Mouse (Mus musculus): Measurements from ENCODE around the gene Hacd4. TPM values are rescaled to one million over a fixed set of nuclear protein-coding genes. Genes with fewer than 3 reads are reported as not detected.
"Not testable (repeated sequence)": the region's sequence is repeated elsewhere in the genome, so short reads cannot be mapped to it uniquely, and the experiment has no call there.

The Hacd4 gene
- polyA plus RNA-seq, 1 experiment from 2014 or later: 20.3 TPM

DNA sequence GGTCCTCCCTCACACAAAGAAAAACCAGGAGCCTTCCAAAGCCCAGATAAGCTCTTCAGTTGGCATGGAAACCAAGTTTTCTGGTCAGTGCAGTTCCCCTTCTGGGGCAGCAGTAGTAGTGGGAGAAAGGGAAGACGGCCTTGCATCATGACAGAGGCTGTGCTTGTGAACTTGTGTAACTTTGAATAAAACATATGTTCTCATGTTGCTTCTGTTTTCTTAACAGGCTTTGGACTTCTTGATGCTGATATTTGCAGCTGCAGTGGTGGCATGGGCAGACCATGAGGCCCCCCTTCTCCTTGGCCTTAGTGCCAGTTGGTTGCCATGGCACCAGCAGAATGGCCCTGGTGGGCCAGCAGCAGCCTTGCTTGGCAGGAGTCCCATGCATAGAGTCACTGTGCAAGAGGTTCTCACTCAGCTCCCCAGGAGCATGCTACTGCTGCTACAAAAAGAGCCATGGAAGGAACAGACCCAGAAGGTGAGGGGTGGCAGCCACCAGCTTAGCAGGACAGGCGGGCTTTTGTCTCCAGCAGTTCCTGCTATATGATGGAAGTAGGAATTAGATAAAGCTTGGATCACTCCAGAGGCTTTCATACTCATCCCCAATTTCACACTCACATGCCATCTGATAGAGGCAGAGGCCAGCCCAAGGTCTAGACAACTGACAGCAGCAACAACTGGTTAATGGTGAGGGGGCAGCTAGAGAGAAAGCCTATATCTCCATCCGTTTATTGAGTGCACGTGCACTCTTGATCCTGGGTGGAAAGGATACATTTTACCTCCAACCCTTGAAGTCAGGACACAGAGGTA is 31.6 kb downstream of the Hacd4 start:
- Histone ChIP-seq H3K27me3 (ENCODE audit: insufficient read depth, low read length) (no peaks in the 10 kb centered on the region), H3K9me3 (ENCODE audit: low read length) (no peaks in the 10 kb centered on the region), H3K4me2 (replicated peaks; ENCODE audit: low read depth, low read length) (no peak overlapping the region), H3K4me3 (ENCODE audit: low read length) (no peak overlapping the region), H3K27ac (ENCODE audit: low read length) (no peak overlapping the region), H3K36me3 (ENCODE audit: insufficient read depth, low read length) (no peaks in the 10 kb centered on the region), H3K4me1 (ENCODE audit: insufficient read depth, low read length) (no peaks in the 10 kb centered on the region), H3K9ac (replicated peaks; ENCODE audit: low read length) (no peak overlapping the region)
- 86% methylated on average over 4 of the region's 4 CpGs for WGBS
- no peak for ATAC-seq (ENCODE audit: low FRiP score, low TSS enrichment)

DNA sequence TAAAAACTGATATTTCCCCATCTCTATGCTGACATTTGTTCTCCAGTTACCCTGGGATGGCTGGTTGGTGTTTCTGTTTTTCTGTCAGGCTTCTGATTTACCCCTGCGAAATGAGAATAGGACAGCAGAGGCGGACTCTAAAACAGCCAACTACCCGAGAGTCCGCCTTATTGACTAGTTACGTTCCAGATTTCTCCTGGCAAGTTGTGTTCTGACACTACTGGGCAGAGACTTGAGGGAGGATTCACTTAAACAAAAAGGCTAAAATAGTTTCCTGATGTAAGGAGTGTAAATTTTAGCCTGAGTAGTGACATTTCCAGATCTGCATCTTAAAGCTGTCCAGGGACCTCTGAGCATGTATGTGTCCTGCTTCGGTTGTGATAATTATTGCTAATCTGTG is 35.8 kb downstream of the Hacd4 start:
- no peaks in the 10 kb centered on the region for H3K27me3 ChIP-seq (ENCODE audit: insufficient read depth, low read length)
- H3K4me3 ChIP-seq (ENCODE audit: low read length): no peak overlapping the region
- H3K27ac ChIP-seq (ENCODE audit: low read length): no peak overlapping the region
- H3K4me1 ChIP-seq (ENCODE audit: insufficient read depth, low read length): 0 out of 2 replicates have a peak, but pooled peaks cover 6% of the 10 kb centered on the region
- H3K4me2 ChIP-seq (replicated peaks; ENCODE audit: low read depth, low read length): no peak overlapping the region
- ATAC-seq (ENCODE audit: low FRiP score, low TSS enrichment): no peak
- H3K36me3 ChIP-seq (ENCODE audit: insufficient read depth, low read length): no peaks in the 10 kb centered on the region
- H3K9ac ChIP-seq (replicated peaks; ENCODE audit: low read length): no peak overlapping the region
- no peaks in the 10 kb centered on the region for H3K9me3 ChIP-seq (ENCODE audit: low read length)
- 93% methylated on average over 6 of the region's 6 CpGs for WGBS

DNA sequence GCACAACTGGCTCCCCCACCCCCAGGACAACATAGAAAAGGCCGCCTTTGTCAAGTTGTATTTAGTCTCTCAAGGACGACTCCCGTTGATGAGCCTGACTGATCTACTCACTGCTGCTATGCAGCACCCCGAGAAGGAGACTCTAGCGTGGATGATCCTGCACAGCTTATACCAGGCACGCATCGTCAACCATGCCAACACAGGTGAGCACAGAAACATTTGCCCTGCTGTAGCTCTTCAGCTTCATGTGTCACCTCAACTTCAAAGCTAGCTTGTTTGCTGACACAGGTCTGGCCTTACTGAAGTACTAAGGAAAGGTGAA is 37.8 kb downstream of the Hacd4 start:
- no peaks in the 10 kb centered on the region for H3K9me3 ChIP-seq (ENCODE audit: low read length)
- peak; percentile 72 for ATAC-seq (ENCODE audit: low FRiP score, low TSS enrichment)
- H3K27me3 ChIP-seq (ENCODE audit: insufficient read depth, low read length): no peaks in the 10 kb centered on the region
- H3K9ac ChIP-seq (replicated peaks; ENCODE audit: low read length): no peak overlapping the region
- H3K4me1 ChIP-seq (ENCODE audit: insufficient read depth, low read length): 0 out of 2 replicates have a peak, but pooled peaks cover 6% of the 10 kb centered on the region
- no peaks in the 10 kb centered on the region for H3K36me3 ChIP-seq (ENCODE audit: insufficient read depth, low read length)
- H3K27ac ChIP-seq (ENCODE audit: low read length): 0 out of 2 replicates have a peak overlapping the region, but pooled peaks have one; percentile 43
- H3K4me2 ChIP-seq (replicated peaks; ENCODE audit: low read depth, low read length): no peak overlapping the region
- WGBS: 49% methylated on average over 7 of the region's 7 CpGs
- H3K4me3 ChIP-seq (ENCODE audit: low read length): no peak overlapping the region

DNA sequence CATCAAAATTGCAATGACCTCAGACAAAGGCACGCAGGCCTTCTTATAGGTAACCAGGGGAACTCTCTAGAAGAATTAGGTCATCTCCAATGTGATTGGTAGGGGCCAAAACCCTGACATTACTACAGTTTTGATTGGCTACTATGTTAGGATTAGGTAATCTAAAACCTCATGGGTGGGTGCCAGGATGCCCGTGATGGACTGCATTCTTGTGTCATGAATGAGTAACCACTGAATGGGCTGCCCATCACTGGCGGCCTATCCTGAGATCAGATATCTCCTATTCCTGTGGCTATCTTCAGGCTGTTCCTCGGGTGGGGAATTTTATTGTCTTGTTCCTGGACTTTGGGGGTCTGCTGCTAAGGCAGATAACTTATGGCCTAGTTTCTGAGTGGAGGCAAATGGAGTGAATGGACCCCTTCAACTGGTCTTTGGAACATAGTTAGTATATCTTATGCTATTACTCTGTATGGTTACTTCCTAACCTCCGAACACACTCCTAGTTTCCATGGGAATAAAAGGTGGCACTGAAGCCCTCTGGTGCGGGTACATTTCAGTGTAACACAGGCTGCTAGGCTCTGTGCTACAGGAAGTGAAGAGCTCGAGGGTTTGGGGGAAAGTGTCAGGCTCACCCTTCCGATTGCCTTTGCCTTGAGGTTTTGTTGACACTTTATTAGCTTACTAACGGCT is 38.3 kb downstream of the Hacd4 start:
- Histone ChIP-seq H3K27ac (ENCODE audit: low read length) (0 out of 2 replicates have a peak overlapping the region, but pooled peaks have one; percentile 43), H3K9ac (replicated peaks; ENCODE audit: low read length) (no peak overlapping the region), H3K4me1 (ENCODE audit: insufficient read depth, low read length) (0 out of 2 replicates have a peak, but pooled peaks cover 6% of the 10 kb centered on the region), H3K27me3 (ENCODE audit: insufficient read depth, low read length) (no peaks in the 10 kb centered on the region), H3K36me3 (ENCODE audit: insufficient read depth, low read length) (no peaks in the 10 kb centered on the region), H3K4me2 (replicated peaks; ENCODE audit: low read depth, low read length) (no peak overlapping the region), H3K9me3 (ENCODE audit: low read length) (no peaks in the 10 kb centered on the region), H3K4me3 (ENCODE audit: low read length) (no peak overlapping the region)
- peak; percentile 91 for ATAC-seq (ENCODE audit: low FRiP score, low TSS enrichment)
- WGBS: 41% methylated on average over 9 of the region's 9 CpGs

DNA sequence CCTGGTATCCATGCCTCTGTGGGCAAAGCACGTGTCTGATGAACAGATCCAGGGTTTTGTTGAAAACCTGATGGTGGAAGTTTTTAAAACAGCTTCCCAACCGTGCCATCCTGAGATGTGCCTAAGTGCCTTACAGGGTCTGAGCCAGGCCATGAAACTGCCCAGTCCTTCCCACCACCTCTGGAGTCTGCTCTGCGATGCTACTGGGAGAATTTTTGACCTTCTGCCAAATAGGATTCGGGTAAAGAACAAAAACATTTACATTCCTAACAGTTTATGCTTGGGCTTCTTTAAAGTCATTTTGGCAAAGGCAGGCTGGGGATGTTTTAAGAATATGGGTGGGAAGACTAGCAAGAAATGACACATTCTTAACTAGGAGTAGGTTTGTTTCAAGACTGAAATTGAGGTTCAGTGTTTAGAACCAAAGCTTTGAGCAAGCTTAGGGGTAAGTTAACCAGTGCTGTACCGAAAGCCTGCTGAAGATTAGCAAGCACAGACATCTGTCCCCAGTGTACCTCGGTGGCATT is 41.7 kb downstream of the Hacd4 start:
- H3K36me3 ChIP-seq (ENCODE audit: insufficient read depth, low read length): no peaks in the 10 kb centered on the region
- no peak for ATAC-seq (ENCODE audit: low FRiP score, low TSS enrichment)
- H3K4me2 ChIP-seq (replicated peaks; ENCODE audit: low read depth, low read length): no peak overlapping the region
- H3K27ac ChIP-seq (ENCODE audit: low read length): no peak overlapping the region
- H3K9me3 ChIP-seq (ENCODE audit: low read length): no peaks in the 10 kb centered on the region
- WGBS: 75% methylated on average over 6 of the region's 6 CpGs
- H3K9ac ChIP-seq (replicated peaks; ENCODE audit: low read length): no peak overlapping the region
- no peaks in the 10 kb centered on the region for H3K27me3 ChIP-seq (ENCODE audit: insufficient read depth, low read length)
- H3K4me3 ChIP-seq (ENCODE audit: low read length): no peak overlapping the region
- H3K4me1 ChIP-seq (ENCODE audit: insufficient read depth, low read length): 0 out of 2 replicates have a peak, but pooled peaks cover 6% of the 10 kb centered on the region

DNA sequence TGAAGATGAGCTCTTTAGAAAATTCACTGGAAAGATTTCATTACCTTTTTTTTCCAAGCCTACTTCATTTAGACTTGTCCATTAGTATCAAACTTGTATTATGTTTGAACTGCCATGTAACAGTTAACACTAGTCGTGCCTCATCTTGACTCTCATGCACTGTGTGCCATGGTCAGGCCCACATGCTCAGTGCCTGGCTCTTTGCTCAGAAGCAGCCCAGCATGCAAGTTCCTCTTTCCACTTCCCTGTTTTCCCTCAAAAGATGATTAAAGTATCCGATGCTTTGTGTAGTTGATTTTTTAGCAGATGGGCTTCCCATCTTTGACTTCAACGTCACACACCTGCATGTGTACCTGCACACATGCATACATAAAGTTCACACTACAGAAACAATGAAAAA is 43.0 kb downstream of the Hacd4 start:
- 81% methylated on average over 3 of the region's 3 CpGs for WGBS
- H3K4me1 ChIP-seq (ENCODE audit: insufficient read depth, low read length): 0 out of 2 replicates have a peak, but pooled peaks cover 4% of the 10 kb centered on the region
- no peaks in the 10 kb centered on the region for H3K9me3 ChIP-seq (ENCODE audit: low read length)
- no peak overlapping the region for H3K4me2 ChIP-seq (replicated peaks; ENCODE audit: low read depth, low read length)
- no peak overlapping the region for H3K9ac ChIP-seq (replicated peaks; ENCODE audit: low read length)
- no peaks in the 10 kb centered on the region for H3K36me3 ChIP-seq (ENCODE audit: insufficient read depth, low read length)
- H3K27me3 ChIP-seq (ENCODE audit: insufficient read depth, low read length): no peaks in the 10 kb centered on the region
- H3K27ac ChIP-seq (ENCODE audit: low read length): no peak overlapping the region
- no peak overlapping the region for H3K4me3 ChIP-seq (ENCODE audit: low read length)
- no peak for ATAC-seq (ENCODE audit: low FRiP score, low TSS enrichment)

DNA sequence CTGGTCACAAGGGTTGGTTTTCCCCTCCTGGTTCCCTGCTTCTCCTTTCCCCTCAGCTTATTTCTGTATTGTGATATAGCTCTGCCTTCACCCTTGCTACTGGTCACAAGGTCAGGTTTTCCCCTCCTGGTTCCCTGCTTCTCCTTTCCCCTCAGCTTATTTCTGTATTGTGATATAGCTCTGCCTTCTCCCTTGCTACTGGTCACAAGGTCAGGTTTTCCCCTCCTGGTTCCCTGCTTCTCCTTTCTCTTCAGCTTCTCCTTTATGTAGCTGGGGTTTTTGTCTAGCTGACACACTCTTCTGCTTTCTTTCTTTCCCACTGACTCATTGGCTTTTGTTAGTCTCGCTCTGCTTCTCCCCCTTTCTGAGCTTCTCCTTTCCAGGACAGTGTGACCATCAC is 48.1 kb downstream of the Hacd4 start:
- H3K27me3 ChIP-seq (ENCODE audit: insufficient read depth, low read length); H3K9me3 ChIP-seq (ENCODE audit: low read length); H3K36me3 ChIP-seq (ENCODE audit: insufficient read depth, low read length); H3K4me1 ChIP-seq (ENCODE audit: insufficient read depth, low read length); H3K9ac ChIP-seq (replicated peaks; ENCODE audit: low read length); H3K4me2 ChIP-seq (replicated peaks; ENCODE audit: low read depth, low read length); H3K27ac ChIP-seq (ENCODE audit: low read length); H3K4me3 ChIP-seq (ENCODE audit: low read length); ATAC-seq (ENCODE audit: low FRiP score, low TSS enrichment): not testable (repeated sequence)
- WGBS: 100% methylated on average over 1 of the region's 1 CpGs

DNA sequence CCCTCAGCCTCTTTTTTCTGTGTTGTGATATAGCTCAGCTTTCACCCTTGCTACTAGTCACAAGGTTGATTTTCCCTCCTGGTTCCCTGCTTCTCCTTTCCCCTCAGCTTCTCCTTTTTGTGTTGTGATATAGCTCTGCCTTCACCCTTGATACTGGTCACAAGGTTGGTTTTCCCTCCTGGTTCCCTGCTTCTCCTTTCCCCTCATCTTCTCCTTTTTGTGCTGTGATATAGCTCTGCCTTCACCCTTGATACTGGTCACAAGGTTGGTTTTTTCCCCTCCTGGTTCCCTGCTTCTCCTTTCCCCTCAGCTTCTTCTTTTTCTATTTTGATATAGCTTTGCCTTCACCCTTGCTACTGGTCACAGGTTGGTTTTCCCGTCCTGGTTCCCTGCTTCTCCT is 48.7 kb downstream of the Hacd4 start:
- Histone ChIP-seq H3K4me1 (ENCODE audit: insufficient read depth, low read length) (no peaks in the 10 kb centered on the region), H3K27me3 (ENCODE audit: insufficient read depth, low read length) (no peaks in the 10 kb centered on the region), H3K27ac (ENCODE audit: low read length) (no peak overlapping the region), H3K4me2 (replicated peaks; ENCODE audit: low read depth, low read length) (no peak overlapping the region), H3K9me3 (ENCODE audit: low read length) (no peaks in the 10 kb centered on the region), H3K9ac (replicated peaks; ENCODE audit: low read length) (no peak overlapping the region), H3K4me3 (ENCODE audit: low read length) (no peak overlapping the region), H3K36me3 (ENCODE audit: insufficient read depth, low read length) (no peaks in the 10 kb centered on the region)
- no peak for ATAC-seq (ENCODE audit: low FRiP score, low TSS enrichment)
- 78% methylated on average over 1 of the region's 1 CpGs for WGBS

DNA sequence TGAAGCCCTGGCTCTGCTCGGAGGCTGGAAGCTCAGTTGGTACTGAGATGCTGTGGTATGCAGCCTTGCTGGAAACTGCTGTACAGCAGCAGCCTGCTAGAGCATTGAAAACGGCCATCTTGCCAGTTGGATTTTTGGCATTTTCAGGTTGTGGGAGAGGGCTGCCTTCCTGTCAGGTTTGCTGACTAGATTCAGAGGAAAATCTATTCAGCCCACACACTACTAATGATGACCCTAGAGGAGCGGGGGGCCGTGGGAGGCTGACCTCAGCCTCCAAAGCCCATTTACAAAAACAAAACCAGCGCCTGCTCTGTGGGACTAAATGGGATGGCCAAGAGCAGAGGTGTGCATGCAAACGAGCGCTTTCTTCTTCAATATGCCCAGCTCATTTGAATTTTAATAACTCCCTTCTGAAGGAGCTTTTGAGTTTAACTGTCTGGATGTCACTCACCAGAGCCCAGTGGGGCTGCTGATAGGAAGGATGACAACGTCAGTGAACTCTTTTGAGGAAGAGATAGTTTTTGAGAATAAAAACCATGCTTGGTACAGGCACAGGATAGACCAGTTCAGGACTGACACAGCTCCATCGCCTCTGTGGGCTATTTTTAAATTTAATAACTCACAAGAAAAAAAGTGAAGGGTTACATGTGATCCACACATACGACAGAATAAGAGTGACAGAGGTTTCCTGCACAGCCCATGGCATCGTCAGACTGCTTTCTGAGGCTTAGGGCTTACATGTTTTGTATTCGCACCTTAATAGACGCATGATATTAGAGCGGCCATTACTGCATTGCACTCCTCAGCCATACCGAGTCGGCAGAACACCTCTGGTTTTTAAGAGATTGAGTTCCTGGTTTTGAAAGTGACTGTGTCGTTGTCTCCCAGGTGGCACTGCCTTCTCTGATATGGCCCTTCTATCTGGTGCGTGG is 66.2 kb downstream of the Hacd4 start:
- ATAC-seq (ENCODE audit: low FRiP score, low TSS enrichment): no peak
- 80% methylated on average over 18 of the region's 18 CpGs for WGBS
- Histone ChIP-seq H3K9ac (replicated peaks; ENCODE audit: low read length) (no peak overlapping the region), H3K4me1 (ENCODE audit: insufficient read depth, low read length) (no peaks in the 10 kb centered on the region), H3K36me3 (ENCODE audit: insufficient read depth, low read length) (no peaks in the 10 kb centered on the region), H3K4me2 (replicated peaks; ENCODE audit: low read depth, low read length) (no peak overlapping the region), H3K4me3 (ENCODE audit: low read length) (no peak overlapping the region), H3K9me3 (ENCODE audit: low read length) (no peaks in the 10 kb centered on the region), H3K27ac (ENCODE audit: low read length) (no peak overlapping the region), H3K27me3 (ENCODE audit: insufficient read depth, low read length) (no peaks in the 10 kb centered on the region)

Measured in kidney, embryonic 16.5 days (tissue).